Mouse (Mus musculus) Patski (cell line): ENCODE results near the gene Borcs6. TPM values are rescaled to one million over a fixed set of nuclear protein-coding genes. Genes with fewer than 3 reads are reported as not detected.

Experiments
- ATAC-seq: fragments of 100-300 bp; one replicate; pipeline ENCODE4 v1.8.0; 2021
- CTCF ChIA-PET: fragments of 350-600 bp; sonication (Branson Sonifier 250); formaldehyde crosslinking; loops from one replicate; lab custom pipeline; 2022; ENCODE audit warnings: inconsistent platforms; lab: Charles Lee
- POLR2A ChIA-PET: fragments of 350-600 bp; sonication (Branson Sonifier 250); formaldehyde crosslinking; loops from one replicate; lab custom pipeline; 2022; ENCODE audit warnings: antibody characterized with exemption, inconsistent platforms; lab: Charles Lee
- DNase-seq: peaks from one replicate; pipeline ENCODE4 v3.0.0-alpha.2; 2011; ENCODE audit warnings: low read depth, low spot score
- H3K27me3 ChIP-seq: fragments of 371-371 bp; one replicate; pipeline ENCODE4 v1.5.1; 2021
- CTCF ChIP-seq: fragments of 100-300 bp; IDR thresholded peaks from one replicate; pipeline ENCODE4 v1.5.1; 2021
- in situ Hi-C: fragments of 300-500 bp; cut with MboI; formaldehyde crosslinking; loops from 3 replicates; pipeline ENCODE4 v1.11.1; 2018; ENCODE audit warnings: low pct_unique_long_range_greater_than_20kb, mixed read lengths
- polyA plus RNA-seq: library from polyadenylated mRNA; unstranded; gene quantifications from one replicate; pipeline ENCODE4 v1.2.3, GENCODE M21; 2021

Gene Borcs6
- polyA plus RNA-seq, 1 experiment from 2014 or later: 15.9 TPM

DNA sequence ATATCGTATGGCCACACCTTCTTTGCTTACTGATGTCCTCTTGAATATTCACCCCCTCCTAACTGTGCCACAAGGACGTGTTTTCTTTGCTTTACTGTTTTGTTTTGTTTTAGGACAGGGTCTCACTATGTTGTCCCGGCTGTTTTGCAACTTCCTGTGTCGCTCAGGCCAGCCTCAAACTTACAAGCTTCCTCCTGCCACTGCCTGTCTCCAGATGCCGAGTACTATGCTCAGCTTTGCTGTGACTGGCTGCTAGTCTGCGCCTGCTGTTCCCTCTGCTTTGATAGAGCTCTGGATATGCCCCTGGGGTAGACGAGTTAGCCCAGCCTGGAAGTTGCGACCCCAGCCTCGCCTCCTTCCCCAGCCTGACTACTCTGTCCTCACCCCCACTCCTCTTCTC is 26.0 kb upstream of the Borcs6 start:
- no peak for TF ChIP-seq CTCF
- in situ Hi-C loops: no loop called here
- DNase-seq (no peak), ATAC-seq (no peak)
- POLR2A ChIA-PET: no interaction called here
- no peaks in the 10 kb centered on the region for H3K27me3 ChIP-seq
- CTCF ChIA-PET: interaction anchor here (1.1 kb wide), 1 partner anchor 17 kb away, joined by 4 read pairs; no protein-coding TSS in a partner anchor

DNA sequence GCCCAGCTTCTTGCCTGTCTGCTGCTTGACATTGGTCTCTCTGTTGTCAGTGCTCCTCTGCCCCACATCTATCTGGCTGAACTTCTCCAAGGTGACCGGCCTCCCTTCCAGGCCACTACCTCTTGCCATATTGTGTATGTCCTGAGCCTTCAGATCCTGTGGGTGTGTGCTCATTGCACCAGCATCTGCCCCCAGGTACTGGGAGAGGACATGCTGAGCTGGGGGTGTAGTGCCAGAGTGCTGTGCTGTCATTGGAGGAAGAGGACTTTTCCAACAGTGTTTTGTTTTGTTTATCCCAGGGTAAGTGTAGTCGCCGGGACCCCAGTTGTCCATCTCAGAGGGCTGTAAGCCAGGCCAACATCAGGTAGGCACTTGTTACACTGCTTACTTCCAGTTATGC is 24.9 kb upstream of the Borcs6 start:
- in situ Hi-C loops: no loop called here
- no peaks in the 10 kb centered on the region for H3K27me3 ChIP-seq
- ATAC-seq: no peak
- ChIA-PET CTCF (interaction anchor here (1.3 kb wide), 1 partner anchor 18 kb away, joined by 6 read pairs; no protein-coding TSS in a partner anchor), POLR2A (no interaction called here)
- no peak for TF ChIP-seq CTCF
- DNase-seq: no peak

DNA sequence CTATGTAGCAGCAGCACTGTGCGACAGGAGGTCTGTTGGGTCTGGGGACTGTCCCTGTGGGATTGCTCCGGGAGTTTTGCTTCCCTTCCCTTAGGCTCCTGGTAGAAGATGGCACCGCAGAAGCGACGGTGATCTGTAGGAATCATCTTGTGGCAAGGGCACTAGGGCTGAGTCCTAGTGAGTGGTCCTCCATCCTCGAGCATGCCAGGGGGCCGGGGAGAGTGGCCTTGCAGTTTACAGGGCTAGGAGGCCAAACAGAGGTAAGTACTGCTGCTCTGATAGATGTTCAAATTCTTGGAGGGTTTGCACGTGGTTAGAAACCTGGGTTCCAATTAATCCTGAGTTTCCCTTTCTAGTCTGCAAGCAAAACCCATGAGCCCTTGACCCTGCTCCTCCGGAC is 24.1 kb upstream of the Borcs6 start:
- CTCF ChIA-PET: interaction anchor here (0.9 to 2.3 kb wide), 10 partner anchors 8 to 59 kb away, joined by 3 to 10 read pairs (median 4); partner anchors contain the start of gene Per1
- no peak for DNase-seq
- ATAC-seq: no peak
- POLR2A ChIA-PET: no interaction called here
- no peaks in the 10 kb centered on the region for H3K27me3 ChIP-seq
- in situ Hi-C loops: no loop called here
- no peak for TF ChIP-seq CTCF

DNA sequence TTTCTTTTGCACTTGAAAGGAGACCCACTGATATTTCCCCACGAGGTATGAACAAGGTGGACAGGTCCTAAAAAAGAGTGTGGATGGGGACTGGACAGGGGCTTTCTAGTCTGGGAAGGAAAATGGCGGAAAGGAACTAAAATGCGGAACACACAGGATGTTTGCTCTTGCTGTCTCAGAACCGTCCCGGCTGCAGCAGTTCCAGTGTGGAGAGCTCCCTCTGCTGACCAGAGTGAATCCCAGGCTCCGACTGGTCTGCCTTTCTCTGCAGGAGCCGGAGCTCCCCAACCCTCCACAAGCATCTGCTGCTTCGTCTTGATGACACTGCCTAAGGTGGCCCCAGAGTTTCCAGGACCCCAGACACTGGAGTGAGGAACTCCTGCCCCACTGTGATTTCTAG is 23.7 kb upstream of the Borcs6 start:
- peak; percentile 93 for TF ChIP-seq CTCF
- H3K27me3 ChIP-seq: no peaks in the 10 kb centered on the region
- ChIA-PET CTCF (interaction anchor here (0.9 to 2.3 kb wide), 12 partner anchors 9 to 96 kb away, joined by 3 to 10 read pairs (median 3); partner anchors contain the start of gene Per1), POLR2A (no interaction called here)
- ATAC-seq (peak; percentile 36), DNase-seq (no peak)
- in situ Hi-C loops: no loop called here

DNA sequence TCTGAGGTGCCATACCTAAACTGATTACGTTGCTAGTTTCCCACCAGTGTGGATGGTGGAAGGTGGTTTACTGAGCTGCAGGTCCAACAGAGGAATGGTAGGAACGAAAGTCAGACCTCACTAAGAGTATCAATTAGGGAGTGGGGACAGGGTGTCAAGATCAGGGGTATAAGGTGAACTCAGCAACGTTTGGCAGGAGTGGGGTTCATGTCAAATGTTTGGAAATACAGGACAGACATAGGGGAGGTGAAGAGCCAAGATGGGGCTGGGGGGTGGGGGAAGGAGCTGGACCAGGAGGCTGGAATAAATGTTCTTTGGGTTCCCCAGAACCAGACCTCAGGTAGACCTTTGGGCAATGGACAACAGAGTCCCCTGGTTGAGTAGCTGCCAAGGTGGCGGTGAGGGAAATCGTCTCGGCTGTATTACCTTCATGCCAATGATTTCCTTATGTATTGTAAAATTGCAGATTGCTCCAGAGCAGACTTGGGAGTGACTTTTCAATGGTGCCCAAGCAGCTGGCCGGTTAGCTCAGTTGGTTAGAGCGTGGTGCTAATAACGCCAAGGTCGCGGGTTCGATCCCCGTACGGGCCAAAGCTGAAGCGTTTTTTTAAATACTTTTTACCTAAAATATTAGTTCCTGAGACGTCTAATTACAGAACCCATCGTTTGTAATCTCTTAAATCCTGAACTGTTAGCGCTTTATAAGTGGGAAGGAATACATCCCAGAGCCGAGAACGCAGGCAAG is 22.9 kb upstream of the Borcs6 start:
- ATAC-seq (no peak), DNase-seq (no peak)
- ChIA-PET POLR2A (interaction anchor here (0.6 kb wide), 1 partner anchor 863 kb away, joined by 4 read pairs; no protein-coding TSS in a partner anchor), CTCF (interaction anchor here (0.9 to 2.3 kb wide), 14 partner anchors 10 to 97 kb away, joined by 3 to 10 read pairs (median 3); partner anchors contain the start of genes Borcs6, Per1 and Tmem107)
- no peaks in the 10 kb centered on the region for H3K27me3 ChIP-seq
- TF ChIP-seq CTCF: no peak
- in situ Hi-C loops: no loop called here

DNA sequence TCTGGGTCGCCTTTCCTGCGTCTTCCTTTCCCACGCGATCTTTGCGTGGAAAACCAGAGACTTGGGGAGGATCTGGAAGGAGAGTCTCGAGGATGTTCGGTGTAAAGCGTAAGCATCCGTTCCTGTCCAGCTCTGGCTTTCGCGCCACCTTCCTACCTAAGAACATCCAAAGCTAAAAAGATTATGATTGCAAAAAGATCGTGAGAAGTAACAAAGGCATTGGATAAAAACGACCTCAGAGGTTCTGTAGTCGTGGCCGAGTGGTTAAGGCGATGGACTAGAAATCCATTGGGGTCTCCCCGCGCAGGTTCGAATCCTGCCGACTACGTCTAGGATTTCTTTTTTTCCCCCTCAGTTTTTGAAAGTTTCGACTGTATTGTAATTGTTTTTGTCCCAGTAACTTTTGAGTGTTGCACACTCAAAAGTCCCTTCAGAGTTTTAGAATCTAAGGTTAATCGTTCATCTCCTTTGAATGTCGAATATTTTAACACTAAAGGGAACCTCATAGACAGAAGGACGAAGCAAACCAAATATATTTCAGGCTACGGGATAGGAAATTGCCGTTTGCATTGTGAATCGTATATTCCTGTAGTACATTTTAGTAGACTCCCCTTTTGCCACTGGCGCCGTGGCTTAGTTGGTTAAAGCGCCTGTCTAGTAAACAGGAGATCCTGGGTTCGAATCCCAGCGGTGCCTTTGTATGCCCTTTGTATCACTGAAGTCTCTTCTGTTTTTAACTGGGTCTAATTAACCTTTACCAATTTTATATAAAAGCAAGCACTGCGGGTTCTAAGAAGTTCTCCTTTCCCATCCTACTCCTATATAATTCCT is 22.1 kb upstream of the Borcs6 start:
- TF ChIP-seq CTCF: no peak
- no peak for ATAC-seq
- no peaks in the 10 kb centered on the region for H3K27me3 ChIP-seq
- DNase-seq: peak; percentile 63
- CTCF ChIA-PET: interaction anchor here (1.2 to 2.3 kb wide), 6 partner anchors 16 to 33 kb away, joined by 3 to 10 read pairs (median 4); partner anchors contain the start of genes Borcs6 and Tmem107
- POLR2A ChIA-PET: interaction anchor here (1.4 kb wide), 1 partner anchor 22 kb away, joined by 4 read pairs; the partner anchor contains the start of gene Borcs6
- in situ Hi-C loops: no loop called here

DNA sequence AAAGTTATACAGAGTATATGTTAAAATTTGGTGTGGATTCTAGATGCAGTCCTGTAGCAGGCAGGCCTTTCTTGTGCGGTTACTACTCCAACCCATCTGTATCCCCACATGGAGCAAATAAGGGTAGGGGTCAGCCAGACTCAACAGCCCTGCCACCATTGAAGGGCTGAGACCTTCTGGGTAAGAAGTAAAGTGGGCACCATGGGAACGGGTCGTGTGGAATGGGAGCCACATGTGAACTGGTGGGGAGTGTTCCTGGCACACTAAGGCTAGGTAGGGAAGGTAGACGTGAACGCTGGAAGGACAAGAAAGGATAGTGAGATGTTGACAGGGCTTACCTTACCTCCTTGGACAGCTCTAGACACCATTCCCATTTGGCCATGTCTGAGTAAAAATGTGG is 21.3 kb upstream of the Borcs6 start:
- ATAC-seq (no peak), DNase-seq (no peak)
- H3K27me3 ChIP-seq: no peaks in the 10 kb centered on the region
- ChIA-PET POLR2A (interaction anchor here (1.4 kb wide), 1 partner anchor 22 kb away, joined by 4 read pairs; the partner anchor contains the start of gene Borcs6), CTCF (interaction anchor here (1.7 to 1.9 kb wide), 2 partner anchors 23 to 26 kb away, joined by 3 to 5 read pairs; no protein-coding TSS in a partner anchor)
- in situ Hi-C loops: no loop called here
- no peak for TF ChIP-seq CTCF

DNA sequence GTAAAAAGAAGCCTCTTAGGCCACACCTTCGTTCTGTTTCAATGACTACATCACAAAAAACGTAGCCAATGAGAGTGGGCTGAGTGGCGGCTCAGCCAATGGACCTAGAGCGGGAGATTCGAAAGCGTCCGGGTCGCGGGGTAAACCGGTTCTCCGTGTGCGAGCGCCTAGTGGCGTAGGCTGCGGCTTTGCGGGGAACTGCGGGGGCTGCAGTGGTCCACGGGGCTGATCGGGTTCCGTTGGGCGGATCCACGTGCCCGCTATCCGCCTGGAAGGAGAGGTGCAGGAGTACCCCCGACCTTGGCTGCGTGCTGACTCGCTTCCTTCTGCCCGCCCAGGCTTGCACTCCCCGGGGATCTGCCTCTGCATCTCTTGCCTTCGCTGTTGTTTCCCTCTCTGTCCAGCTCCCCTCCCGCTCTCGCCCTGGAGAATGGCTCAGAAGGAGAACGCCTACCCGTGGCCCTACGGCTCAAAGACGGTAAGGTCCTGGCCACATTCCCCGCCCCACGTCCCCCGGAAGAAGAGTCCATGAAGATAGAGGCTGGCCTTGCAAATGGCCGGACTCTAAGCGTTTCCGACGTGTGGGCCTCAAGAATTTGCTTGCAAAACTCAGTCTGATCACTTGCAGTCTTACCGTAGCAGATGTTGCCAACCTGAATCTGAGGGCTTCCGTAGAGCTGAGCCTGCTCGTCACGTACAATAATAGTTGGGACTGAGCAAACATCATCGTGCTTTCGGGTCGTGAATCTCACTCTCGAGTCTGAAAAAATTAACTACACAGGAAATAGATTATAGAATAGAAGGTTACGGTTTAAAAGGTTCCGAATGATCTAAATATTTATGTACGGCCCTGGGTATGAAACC is 13.8 kb upstream of the Borcs6 start, which contains the start of gene Aurkb:
Gene Aurkb (plus strand): TSS at position 117 of the 864 bp plus-strand sequence.
- H3K27me3 ChIP-seq: no peaks in the 10 kb centered on the region
- no peak for TF ChIP-seq CTCF
- CTCF ChIA-PET: no interaction called here
- in situ Hi-C loops: no loop called here
- POLR2A ChIA-PET: interaction anchor here (2.2 kb wide), 1 partner anchor 13 kb away, joined by 8 read pairs; the partner anchor contains the start of gene Borcs6
- ATAC-seq: peak; percentile 52
- DNase-seq: no peak

DNA sequence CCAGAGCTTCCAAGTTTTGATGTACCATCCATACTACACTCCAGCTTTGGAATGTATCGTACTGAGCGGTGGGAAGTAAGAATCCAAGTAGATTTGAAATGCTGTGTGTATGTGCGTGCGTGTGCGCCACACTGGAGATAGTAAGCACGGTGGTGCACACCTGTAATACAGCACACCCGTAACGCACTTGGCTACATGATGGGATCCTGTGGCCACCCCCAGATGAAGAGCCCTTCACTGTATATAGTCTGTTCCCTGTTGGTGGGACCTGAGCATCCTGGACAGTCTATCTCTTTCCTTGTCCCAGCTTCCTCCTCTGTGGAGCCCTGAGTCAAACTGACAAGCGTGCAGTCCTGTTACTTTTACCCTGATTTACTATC is 13.1 kb upstream of the Borcs6 start:
- ChIA-PET CTCF (no interaction called here), POLR2A (interaction anchor here (2.2 kb wide), 1 partner anchor 13 kb away, joined by 8 read pairs; the partner anchor contains the start of gene Borcs6)
- DNase-seq (no peak), ATAC-seq (no peak)
- TF ChIP-seq CTCF: no peak
- in situ Hi-C loops: no loop called here
- no peaks in the 10 kb centered on the region for H3K27me3 ChIP-seq
